In the genomic region with DNA sequence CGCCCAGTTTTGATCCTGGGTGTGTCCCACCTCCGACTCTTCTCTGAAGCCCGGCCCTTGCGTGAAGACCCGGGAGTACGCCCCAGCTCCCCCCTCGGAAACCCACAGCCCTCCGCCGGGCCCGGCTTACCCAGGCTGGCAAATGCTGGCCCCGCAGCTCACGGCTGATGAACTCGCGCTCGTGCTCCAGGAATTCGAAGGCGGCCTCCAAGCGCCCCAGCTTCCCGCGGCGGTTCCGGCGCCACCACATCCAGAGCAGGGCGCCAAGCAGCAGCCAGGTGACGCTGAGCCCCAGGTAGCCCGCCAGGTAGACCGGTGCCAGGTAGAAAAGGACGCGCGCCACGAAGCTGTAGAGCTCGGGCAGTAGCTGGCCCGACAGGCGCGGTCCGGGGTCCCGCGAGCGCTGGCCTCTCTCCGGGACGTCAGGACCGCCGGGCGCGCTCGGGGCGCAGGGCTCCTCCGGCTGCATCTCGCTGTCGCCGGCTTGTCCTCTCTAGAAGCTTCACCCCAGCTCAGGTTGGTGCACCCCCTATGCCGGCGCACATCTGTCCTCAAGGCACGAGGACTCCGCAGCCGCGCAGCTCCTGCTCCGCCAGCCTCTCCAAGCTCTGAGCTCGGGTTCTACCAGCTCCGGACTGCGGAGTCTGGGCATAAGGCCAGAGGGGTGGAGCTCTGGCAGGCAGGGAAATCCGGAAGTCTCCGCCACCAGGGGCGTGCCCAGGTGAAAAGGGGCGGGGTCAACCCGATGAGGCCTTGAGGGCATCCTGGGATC, we compare ENCODE assay signal across 8 mouse cellular contexts. TPM values are rescaled to one million over a fixed set of nuclear protein-coding genes. Genes with fewer than 3 reads are reported as not detected.
DNase-seq lines count a peak whose midpoint lies in the region; ATAC-seq and TF ChIP-seq lines count a peak whose summit lies in the region.

A gene (minus strand): TSS at position 637 of the 772 bp plus-strand sequence.

- intact Hi-C loops in left cerebral cortex, postnatal 4 days (cut with DNase I) = no loop called here

- WGBS in heart, postnatal 0 days = 2% methylated on average over 66 of the region's 66 CpGs

- peak; percentile 57 for DNase-seq in left cerebral cortex, postnatal 4 days
- DNase-seq in left cerebral cortex, adult 11 months (ENCODE audit: low spot score) = no peak
- DNase-seq in embryo, embryonic 10 days (ENCODE audit: low spot score) = peak; percentile 52
- DNase-seq in heart, postnatal 0 days (ENCODE audit: low spot score) = no peak
- DNase-seq in kidney, postnatal 36 days = peak; percentile 42 to 82
- DNase-seq in lung, postnatal 25 days (ENCODE audit: low spot score) = peak; percentile 63
- DNase-seq in retina, postnatal 1 day = peak; percentile 64
- no peak for DNase-seq in thymus, adult 18-20 months

- no peaks in the 10 kb centered on the region for H3K9me3 ChIP-seq in heart, postnatal 0 days (replicated peaks; ENCODE audit: control insufficient read depth, low read length)

- H3K4me3 ChIP-seq in heart, postnatal 0 days (ENCODE audit: low read depth, low read length) = peak within 1 kb of the TSS; percentile 39

- H3K4me1 ChIP-seq in heart, postnatal 0 days (ENCODE audit: control insufficient read depth, insufficient read depth) = peaks cover 8% of the 10 kb centered on the region; the same call in 1 of the 2 replicates

- no peak for TF ChIP-seq CTCF in heart, postnatal 0 days (IDR thresholded peaks at IDR 0.05; ENCODE audit: low read depth)

- peak; percentile 34 for ATAC-seq in heart, postnatal 0 days (ENCODE audit: insufficient read depth, low read depth)

- no peaks in the 10 kb centered on the region for H3K36me3 ChIP-seq in heart, postnatal 0 days (replicated peaks; ENCODE audit: control insufficient read depth, insufficient read depth, low read length)

- TF ChIP-seq EP300 in heart, postnatal 0 days (IDR thresholded peaks at IDR 0.05; ENCODE audit: low read depth) = no peak

- no peak within 1 kb of the TSS for H3K9ac ChIP-seq in heart, postnatal 0 days (replicated peaks; ENCODE audit: low read depth, low read length)

- peak within 1 kb of the TSS; percentile 54 for H3K4me2 ChIP-seq in heart, postnatal 0 days (ENCODE audit: low read depth, low read length)

- no peak within 1 kb of the TSS for H3K27ac ChIP-seq in heart, postnatal 0 days (ENCODE audit: low read depth)

- peaks cover 51% of the 10 kb centered on the region for H3K27me3 ChIP-seq in heart, postnatal 0 days (ENCODE audit: control insufficient read depth, insufficient read depth, low read length)

RNA-seq across cellular contexts. Expression of the gene that starts here (rescaled TPM):
- total RNA-seq in left cerebral cortex, postnatal 4 days (2021) = 1 to 10 TPM; 1.6 to 3.3 TPM
- 0.04 and 0.12 TPM in 2 replicates for total RNA-seq in heart, postnatal 0 days (2014; rRNA removed; ENCODE audit: low replicate concordance)
- polyA plus RNA-seq in heart, postnatal 0 days (2015; fragmentation: Nextera tagmentation; extraction: Ambion mirVana) = 0.16 and 0.21 TPM in 2 replicates

Comparison
In these comparisons a context has a peak if more than half of its experiments do, and no peak if none do; other contexts are left out.
1. DNase-seq: peak in left cerebral cortex, postnatal 4 days (single experiment), embryo, embryonic 10 days (single experiment), kidney, postnatal 36 days (2 of 2), lung, postnatal 25 days (single experiment) and retina, postnatal 1 day (single experiment); none in left cerebral cortex, adult 11 months (single experiment), heart, postnatal 0 days (single experiment) and thymus, adult 18-20 months (0 of 2).
2. Peak in ATAC-seq, H3K4me3 ChIP-seq and H3K4me2 ChIP-seq in heart, postnatal 0 days; RNA of the gene not detected or under 1 TPM.